Mouse (Mus musculus): ENCODE data around the gene Tardbp.
A peak's percentile ranks its signal among the peaks of the same experiment; 100 is the strongest.

Gene Tardbp

DNA sequence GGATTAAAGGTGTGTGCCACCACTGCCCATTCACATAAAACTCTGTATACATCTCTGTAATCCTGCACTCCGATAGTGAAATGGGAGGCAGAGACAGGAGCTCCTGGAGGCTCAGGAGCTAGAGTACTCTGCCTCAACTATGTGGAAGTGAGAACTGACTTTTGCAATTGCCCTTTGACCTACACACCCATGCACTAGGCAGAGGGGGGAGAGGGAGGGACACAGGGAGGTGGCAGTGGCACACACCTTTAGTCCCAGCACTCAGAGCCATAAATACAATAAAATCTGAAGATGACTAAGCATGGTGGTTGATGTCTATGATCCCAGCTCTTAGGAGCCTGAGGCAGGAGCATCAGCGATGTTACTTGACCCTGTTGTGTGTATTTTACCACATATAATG is 12.6 kb upstream of the Tardbp start:
- no peak for DNase-seq (ENCODE audit: low read depth, low spot score)

DNA sequence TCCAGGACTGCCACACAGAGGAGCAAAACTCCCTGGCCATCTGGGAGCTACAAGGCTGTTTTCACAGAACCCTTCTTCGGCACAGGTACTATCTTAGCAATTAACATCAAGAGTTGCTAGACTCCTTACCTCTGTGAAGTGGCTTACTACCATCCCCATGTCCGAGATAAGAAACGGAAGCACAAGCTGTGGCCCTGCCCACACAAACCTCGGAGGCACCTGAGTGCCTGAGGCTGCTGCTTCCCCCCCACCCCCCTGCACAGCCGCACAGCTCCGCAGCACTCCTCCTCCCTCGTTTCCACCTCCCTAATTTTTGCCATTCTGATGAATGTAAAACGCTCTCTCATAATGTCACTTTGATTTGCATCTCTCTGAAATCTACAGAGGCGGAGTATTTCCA is 11.5 kb upstream of the Tardbp start:
- peak; percentile 39 for DNase-seq (ENCODE audit: low read depth, low spot score)

DNA sequence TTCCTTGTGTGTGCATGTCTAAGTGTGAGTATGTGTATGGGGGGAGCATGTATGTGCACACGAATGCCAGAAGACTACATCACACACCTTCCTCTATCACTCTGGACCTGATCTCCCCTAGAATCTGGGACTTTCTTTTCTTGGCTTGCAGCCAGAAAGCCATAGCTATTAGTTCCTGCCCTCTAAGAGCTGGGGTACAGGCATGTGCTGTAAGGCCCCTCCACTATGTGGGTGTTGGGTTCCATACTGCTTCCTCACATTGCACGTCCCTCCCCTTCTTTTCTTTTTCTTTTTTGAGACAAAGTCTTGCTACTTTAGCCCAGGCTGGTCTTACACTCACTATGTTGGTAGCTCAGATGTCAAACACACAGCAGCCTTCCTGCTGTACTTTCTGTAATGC is 8.5 kb upstream of the Tardbp start:
- no peak for DNase-seq (ENCODE audit: low read depth, low spot score)

DNA sequence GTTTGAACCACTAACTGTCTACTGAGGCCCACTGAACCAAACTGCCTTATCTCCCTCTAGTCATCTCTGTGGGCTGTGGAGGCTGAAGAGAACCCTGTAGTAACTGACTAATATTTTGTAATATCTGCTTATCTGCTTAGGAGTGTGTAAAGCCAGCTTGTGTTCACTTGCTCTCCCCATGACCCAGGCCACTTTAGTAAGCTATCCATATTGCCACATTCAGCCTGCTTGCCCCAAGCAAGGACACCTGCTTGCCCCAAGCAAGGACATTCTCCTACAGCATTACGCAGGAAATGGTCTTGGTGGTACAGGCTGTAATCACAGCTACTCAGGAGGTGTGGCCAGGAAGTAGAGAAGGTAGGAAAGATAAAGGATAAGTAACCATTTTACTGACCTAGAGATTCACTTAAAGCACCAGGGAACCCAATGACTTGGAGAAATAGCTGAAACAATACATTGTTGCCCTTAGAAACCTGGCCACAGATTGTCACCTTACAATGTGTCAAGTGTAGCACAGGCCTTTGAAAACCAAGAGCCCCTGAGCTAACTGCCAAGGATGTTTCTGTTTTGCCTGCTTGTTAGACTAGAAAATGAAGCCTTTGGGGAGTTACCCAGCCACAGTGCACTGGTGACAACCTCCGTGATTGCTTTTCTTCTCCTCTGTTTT is 6.7 kb upstream of the Tardbp start:
- DNase-seq (ENCODE audit: low read depth, low spot score), result no peak

DNA sequence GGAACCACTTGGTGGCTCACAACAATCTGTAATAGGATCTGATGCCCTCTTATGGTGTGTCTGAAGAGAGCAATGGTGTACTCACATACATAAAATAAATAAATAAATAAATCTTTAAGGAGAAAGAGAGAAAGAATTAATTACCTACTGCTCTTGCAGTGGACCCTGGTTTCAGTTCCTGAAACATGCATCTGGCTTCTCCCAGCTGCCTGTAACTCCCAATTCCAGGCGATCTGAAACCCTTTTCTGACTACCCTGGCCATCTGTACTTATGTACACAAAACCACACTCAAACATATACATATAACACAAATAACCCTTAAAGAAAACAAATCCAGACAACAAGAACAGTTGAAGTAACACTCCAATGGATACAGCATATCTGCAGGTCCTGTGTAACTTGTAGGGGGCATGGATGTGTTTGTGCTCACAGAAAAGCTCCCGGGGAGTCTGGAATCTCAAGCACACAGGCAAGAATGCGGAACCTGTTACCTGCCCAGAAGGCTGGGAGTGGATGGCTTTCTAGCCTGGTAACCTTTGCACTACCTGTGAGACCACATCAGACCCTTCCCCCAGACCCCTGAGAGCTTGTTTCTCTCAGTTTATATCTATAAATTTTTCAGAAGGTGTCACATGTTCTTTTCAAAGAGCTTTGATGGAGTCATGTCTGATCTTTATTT is 5.3 kb upstream of the Tardbp start:
- no peak for DNase-seq (ENCODE audit: low read depth, low spot score)

DNA sequence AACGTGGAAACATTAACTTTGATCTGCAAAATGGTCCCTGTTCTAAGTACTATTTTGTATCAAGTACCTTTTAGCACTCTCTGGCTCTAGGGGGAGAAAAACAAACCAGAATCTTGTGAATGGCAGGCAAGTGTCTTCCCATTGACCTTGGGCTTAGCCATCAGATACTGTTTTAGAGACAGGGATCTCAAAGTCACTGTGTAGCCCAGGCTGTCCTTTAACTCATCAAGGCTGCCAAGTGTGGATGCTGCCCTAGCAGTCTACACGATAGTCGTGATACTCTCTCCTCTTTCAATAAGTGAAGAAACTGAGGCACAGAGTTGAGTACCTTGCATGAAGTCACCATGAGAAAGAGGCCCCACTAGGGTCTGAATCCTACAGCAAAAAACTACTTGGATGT is 427 bp upstream of the Tardbp start:
- no peak for DNase-seq (ENCODE audit: low read depth, low spot score)

DNA sequence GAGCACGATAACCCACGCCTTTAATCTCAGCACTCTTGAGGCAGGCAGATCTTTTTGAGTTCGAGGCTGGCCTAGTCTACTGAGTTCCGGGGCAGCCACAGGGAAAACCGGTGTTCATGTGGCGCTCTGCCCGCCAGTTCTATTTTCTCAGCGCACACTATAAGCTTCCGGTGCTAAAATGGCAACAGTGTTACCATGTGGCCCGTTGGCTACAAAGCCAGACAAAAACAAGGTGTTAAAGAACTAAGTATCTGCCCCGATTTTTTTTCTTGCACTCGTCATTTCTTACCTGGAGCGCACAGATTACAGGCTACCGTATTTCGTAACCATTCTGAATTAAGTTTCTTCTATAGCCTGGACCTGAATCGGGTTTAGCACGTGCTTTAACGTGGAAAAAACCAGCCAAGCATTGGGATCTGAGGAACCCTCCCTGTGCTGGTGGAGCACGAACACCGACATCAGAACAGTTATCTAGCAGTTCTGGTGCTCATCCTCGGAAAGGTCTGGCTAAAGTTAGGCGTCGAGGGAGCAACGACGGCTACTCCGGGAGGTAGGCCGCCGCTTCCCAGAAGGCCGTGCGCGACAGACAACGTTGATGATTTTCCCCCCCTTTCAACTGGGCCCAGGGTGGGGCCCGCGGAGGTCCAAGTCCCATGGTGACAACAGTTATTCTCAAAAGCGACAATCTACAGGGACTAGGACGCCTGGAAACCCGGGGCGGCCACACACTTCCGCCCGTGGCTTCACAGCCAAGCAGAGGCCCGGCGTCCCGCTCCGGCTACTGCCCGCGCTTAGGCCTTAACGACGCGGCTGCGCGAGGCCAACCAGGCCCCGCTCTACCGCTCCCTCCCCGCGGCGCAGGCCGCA is 830 bp downstream of the Tardbp start:
- DNase-seq (ENCODE audit: low read depth, low spot score), result peak; percentile 77

DNA sequence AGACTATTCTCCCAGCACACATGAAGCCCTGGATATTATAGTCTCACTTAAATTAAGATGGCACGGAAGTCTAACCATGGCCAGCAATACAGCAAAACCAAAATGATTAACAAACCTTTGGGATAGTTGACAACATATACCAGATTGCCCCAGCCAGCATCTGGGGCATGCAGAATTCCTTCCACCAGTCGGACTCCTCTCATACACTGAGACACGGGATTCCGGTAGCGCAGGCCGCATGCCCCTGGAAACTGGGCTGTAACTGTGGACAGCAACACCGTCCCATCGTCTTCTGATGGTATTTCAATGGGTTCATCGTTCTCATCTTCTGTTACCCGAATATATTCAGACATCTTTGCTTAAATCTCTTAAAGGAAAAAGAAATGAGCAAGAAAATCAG is 1.8 kb downstream of the Tardbp start:
- DNase-seq (ENCODE audit: low read depth, low spot score), result no peak

DNA sequence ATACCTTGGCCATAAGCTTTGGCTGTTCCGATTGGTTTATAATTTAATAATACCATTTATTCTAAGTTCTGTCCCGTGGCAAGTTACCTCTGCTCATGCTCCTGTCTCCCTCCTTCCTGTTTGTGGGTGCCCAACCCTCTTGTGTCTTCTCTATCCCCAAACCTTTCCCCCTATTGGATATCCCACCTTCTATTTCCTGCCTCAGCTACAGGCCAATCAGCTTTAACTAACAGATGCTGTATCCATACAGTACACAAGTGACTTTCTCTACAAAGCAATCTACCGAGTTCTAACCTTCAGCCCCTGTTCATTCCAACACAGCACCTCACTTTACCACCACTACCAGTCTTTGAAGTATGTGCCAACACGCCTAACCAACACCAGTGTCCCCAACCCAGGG is 3.2 kb downstream of the Tardbp start:
- no peak for DNase-seq (ENCODE audit: low read depth, low spot score)

DNA sequence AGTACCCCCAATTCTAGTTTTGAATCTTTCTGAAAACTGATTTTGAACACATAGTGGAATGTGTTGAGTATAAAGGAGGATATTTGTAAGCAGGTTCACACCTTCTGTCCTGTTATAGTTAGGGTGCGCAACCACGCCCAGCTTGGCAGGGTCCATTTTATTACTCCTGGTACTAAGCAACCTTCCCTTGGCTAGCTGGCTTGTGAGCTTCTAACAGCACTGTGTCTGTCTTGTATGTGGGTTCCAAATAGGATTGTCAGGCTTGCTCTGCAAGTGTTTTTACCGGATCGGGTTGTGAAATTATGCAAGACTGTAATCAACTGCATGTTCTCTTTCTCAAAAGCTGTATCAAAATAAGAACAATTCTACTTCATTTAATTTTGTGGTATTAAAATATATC is 4.3 kb downstream of the Tardbp start:
- no peak for DNase-seq (ENCODE audit: low read depth, low spot score)

DNA sequence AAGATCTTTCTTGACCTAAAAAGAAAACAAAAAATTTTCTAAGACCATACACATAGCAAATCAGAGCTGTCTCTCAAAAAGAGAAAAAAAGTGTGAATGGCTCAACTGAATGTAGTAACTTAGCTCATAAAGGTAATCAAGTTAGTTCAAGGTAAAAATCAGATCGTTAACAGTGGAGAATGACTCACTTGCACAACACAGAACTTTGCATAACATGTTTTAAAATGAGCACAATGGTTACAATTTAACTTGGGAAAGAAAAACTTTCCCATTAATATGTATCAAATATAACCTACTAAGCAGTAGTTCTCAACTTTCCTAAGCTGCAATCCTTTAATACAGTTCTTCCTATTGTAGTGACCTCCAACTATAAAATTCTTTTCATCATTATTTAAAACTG is 6.1 kb downstream of the Tardbp start:
- no peak for DNase-seq (ENCODE audit: low read depth, low spot score)

DNA sequence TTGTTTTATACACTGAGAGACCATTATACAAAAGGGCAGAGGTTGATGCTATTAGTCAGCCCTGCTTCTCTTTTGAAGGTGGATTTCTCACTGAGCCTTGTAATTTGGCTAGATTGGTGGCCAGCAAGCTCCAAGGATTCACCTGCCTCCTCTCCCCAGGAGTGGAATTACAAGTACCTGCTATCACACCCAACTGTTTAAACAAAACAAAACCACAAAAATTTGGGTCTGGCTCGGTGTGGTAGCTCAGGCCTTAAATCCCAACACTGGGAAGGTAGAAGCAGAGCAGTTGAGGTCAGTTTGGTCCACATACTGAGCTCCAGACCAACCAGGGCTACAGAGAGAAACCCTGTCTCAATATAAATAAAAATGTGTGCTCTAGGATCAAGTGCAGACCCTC is 7.0 kb downstream of the Tardbp start:
- no peak for DNase-seq (ENCODE audit: low read depth, low spot score)

DNA sequence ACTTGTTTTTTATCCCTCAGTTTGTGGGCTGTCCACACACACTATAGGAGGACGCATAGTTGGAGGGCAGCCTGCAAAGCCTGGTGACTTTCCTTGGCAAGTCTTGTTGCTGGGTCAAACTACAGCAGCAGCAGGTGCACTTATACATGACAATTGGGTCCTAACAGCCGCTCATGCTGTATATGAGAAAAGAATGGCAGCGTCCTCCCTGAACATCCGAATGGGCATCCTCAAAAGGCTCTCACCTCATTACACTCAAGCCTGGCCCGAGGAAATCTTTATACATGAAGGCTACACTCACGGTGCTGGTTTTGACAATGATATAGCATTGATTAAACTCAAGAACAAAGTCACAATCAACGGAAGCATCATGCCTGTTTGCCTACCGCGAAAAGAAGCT is 13.1 kb downstream of the Tardbp start:
- DNase-seq (ENCODE audit: low read depth, low spot score), result no peak

DNA sequence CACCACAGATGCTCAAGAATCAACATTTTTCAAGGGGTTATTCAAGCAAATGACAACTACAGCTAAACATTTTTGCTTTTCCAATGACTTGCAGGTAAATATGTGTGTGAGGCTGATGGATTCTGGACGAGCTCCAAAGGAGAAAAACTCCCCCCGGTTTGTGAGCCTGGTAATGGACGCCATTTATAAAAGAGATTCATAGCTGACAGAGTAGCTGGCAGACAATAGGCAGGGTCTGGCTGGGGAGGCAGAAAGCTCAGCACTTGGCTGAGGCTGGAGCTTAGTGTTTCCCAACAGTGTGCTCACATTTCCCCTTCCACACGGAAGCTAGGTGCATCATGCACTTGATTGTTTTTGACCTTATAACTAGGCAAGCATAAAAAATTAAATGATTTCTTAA is 14.3 kb downstream of the Tardbp start:
- DNase-seq (ENCODE audit: low read depth, low spot score), result no peak

DNA sequence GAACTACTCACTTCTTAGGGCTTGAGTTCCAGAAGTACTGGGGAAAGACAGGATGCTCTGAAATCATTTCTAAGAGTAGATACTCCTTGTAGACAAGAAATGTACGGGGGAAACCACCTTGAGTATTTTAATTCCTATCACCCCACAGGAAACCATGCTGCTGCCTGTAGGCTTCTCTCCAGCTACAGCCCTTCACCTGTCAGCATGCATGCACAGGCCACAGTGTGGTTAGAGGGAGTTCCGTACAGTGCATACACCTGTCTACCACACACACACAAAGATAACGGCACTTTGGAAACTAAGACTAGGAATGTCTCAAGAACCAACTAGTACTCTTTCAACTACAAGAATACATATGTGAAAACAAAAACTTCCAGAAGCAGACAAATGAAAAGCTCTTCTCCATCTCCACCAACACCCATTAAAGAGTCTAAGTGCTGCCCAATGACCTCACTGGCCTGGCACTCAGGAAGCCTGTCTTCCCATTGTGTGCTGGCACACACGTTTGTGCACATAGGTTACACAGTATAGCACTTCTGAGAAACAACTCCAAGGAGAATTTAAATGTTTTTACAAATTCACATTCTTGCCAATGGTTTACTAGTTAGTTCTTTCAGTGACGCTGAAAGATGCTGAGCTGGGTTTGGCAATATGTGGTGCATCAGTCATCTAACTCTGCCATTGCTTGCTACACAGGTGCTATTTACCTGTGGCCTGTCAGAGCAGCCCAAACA is 16.0 kb downstream of the Tardbp start:
- DNase-seq (ENCODE audit: low read depth, low spot score), result no peak

DNA sequence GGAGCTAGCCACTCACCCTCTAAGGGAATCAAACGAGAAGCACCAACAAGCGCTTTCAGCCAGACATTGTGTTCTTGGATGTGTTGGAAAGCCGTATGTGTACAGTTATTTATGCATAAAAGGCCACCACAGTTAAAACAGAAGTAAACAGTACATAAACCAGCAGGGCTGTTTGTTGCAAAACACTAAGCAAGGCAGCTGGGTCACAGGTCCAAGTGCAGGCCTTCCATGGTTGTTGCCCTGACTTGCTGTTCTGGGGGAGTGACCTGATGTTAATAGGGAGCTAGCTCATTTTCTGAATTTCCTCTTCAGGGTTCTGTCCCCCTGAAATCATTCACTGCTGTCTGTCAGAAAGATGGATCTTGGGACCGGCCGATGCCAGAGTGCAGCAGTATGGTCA is 17.0 kb downstream of the Tardbp start:
- no peak for DNase-seq (ENCODE audit: low read depth, low spot score)

DNA sequence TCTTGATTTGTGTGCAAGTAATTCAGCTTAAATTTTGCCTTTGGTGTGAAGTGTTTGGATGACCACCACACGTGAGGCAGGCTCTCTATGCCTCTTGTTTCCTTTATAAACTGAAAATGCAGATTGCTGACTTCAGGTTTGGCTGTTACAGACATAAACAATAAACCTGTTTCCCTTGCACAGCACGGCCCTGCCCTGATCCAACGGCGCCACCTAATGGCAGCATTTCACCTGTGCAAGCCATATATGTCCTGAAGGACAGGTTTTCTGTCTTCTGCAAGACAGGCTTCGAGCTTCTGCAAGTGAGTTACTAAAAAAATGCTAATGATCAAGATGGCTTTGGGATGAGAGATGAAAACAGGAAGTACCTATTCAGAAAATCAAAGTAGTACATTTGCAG is 19.1 kb downstream of the Tardbp start:
- DNase-seq (ENCODE audit: low read depth, low spot score), result peak; percentile 89

DNA sequence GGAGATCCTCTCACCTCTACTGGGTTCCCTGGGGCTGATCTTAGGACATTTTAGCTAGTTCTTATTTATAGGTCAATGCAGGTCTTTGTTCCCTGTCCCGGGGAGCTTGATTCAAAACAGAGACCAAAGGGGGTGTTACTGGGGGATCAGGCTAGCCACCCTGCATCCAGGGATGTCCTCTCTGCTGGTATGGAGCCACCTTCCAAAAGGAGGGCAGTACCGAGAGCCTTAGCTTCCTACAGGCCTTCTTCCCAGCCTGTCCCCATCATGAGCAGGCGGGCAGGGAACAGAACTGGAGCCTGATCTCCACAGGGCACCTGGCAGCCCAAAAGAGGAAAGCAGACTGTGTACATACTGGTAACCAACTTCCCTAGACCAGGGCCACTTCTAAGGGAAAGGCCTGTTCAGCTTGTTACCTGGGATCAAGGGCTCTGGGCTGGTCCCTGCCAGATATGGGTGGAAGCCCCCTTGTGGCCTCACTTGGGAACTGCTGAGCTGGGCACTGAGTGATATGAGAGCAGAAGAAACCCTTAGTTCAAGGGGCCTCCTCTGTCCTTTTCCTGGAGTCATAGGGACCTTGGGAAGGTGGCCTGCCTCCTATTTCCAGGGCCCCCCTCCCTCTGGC is 22.2 kb downstream of the Tardbp start:
- peak; percentile 76 for DNase-seq (ENCODE audit: low read depth, low spot score)

DNA sequence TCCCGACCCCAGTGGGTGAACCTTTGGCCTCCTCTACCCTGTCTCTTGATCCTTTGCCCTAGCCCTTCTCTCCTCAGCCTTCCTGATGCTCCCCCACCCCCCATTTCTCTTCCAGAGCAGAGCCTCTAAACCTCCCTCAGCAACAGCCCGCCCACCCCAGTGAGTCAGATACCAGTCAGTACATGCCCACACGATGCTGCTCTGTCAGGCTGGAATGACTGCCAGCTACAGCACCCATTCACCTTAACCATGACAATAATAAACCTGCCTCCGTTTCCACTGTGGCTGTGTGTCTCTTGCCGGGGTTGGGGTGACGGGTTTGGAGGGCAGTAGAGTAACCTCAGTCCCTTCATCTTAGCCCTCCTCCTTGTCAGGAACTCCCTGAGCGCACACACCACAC is 22.7 kb downstream of the Tardbp start:
- no peak for DNase-seq (ENCODE audit: low read depth, low spot score)

DNA sequence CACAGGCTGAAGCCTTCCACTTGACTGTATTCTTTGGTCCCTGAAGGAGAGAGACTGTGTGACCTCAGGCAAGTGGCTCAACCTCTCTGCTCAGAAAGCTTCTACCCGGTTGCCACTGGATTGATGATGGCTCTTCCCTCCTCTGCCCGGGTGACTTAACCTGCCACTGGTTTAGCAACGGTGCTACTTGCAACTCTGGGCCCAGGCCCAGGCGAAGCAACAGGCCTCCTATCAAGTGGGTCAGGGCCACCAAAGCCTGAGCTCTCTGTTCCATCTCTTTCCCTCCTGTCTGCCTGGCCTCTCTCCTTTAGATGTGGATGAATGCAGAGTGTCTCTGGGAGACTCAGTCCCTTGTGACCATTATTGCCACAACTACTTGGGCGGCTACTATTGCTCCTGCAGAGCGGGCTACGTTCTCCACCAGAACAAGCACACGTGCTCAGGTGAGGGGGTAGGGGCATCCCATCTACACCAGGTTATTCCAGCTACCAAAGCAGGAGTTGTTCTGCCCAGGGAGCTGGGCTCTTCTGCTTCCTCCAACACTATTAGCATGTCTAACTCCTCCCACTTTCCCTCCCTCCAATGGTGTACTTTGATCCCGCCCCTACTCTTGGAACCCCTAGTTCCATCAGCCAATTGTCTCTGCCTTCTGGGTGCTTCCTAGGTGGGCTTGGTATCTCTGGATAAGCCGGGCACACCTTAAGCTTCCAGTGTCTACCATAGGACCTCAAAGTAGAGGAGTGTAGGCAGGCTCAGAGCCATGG is 23.3 kb downstream of the Tardbp start:
- DNase-seq (ENCODE audit: low read depth, low spot score), result no peak
